Mouse (Mus musculus) small intestine, adult 2 months (tissue): ENCODE data around the gene Rabgap1l. TPM values are rescaled to one million over a fixed set of nuclear protein-coding genes. Genes with fewer than 3 reads are reported as not detected.

ENCODE experiments used
- H3K27ac ChIP-seq: fragments of 200-500 bp; 2 replicates; pipeline ENCODE4 v1.5.1; 2012; ENCODE audit warnings: low read depth, low read length, control low read depth, inconsistent platforms; ENCODE audit not compliant: insufficient read depth
- H3K27me3 ChIP-seq: fragments of 200-500 bp; 2 replicates; pipeline ENCODE4 v1.6.1; 2012; ENCODE audit warnings: mild to moderate bottlenecking, moderate library complexity, low read length, inconsistent platforms; ENCODE audit not compliant: control insufficient read depth, insufficient read depth
- H3K36me3 ChIP-seq: fragments of 200-500 bp; 2 replicates; pipeline ENCODE4 v1.6.1; 2012; ENCODE audit warnings: mild to moderate bottlenecking, low read length, control low read depth, inconsistent platforms; ENCODE audit not compliant: control insufficient read depth, insufficient read depth
- H3K4me1 ChIP-seq: fragments of 200-500 bp; 2 replicates; pipeline ENCODE4 v1.6.1; 2012; ENCODE audit warnings: low read length, inconsistent platforms, mixed read lengths; ENCODE audit not compliant: control insufficient read depth, insufficient read depth, insufficient read length
- H3K4me3 ChIP-seq: fragments of 200-500 bp; 2 replicates; pipeline ENCODE4 v1.5.1; 2012; ENCODE audit warnings: low read depth, mild to moderate bottlenecking, control low read depth, inconsistent platforms, low read length, moderate library complexity
- CTCF ChIP-seq: fragments of 200-500 bp; IDR thresholded peaks from 2 replicates; pipeline ENCODE4 v1.5.1; 2012; ENCODE audit warnings: low read depth, mild to moderate bottlenecking, control low read depth, inconsistent platforms, low read length, moderate library complexity, mixed read lengths; ENCODE audit not compliant: insufficient replicate concordance, insufficient read length; ENCODE audit errors: extremely low read depth
- POLR2A ChIP-seq: fragments of 200-500 bp; IDR thresholded peaks from 2 replicates; pipeline ENCODE4 v1.6.1; 2012; ENCODE audit warnings: low read depth, mild to moderate bottlenecking, control low read depth, inconsistent platforms, low read length, moderate library complexity
- WGBS: fragments of 180-500 bp; shearing (Covaris S2); methylation state at CpG from one replicate; pipeline ENCODE4 v1.1.7; 2018; 5-methylcytosine and 5-hydroxymethylcytosine counted together
- polyA plus RNA-seq: library from polyadenylated mRNA; depleted of rRNA; stranded (reverse); fragments of >200 nt; gene quantifications from 2 replicates; pipeline ENCODE4 v1.2.3, GENCODE M21; 2012

Gene Rabgap1l
- polyA plus RNA-seq, 1 experiment, result 4.9 TPM

DNA sequence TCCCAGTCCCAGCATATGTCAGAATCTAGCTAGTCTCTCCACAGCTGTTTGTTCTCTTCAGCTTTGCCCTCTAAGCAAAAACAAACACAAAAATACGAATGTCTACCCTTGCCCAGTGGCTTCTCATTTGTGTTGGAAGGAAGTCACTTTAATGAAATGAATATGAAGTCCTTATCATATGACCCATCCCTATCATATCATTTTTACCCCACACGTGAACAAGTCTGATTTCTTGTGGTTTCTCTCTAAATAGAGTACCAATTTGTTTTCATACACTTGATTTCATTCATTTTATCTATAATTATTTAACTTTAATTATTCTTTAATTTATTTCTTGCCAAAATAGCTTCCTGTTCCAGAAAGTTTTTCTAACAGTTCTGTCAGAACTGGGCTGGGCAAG lies 341.3 kb downstream of the Rabgap1l start:
- H3K4me1 ChIP-seq, result no peaks in the 10 kb centered on the region
- no peak overlapping the region for H3K27ac ChIP-seq
- no peaks in the 10 kb centered on the region for H3K27me3 ChIP-seq
- TF ChIP-seq CTCF, result no peak
- no peak for TF ChIP-seq POLR2A
- 0 out of 2 replicates have a peak, but pooled peaks cover 2% of the 10 kb centered on the region for H3K36me3 ChIP-seq
- H3K4me3 ChIP-seq, result no peak overlapping the region
- WGBS, result 67% methylated on average over 2 of the region's 2 CpGs

DNA sequence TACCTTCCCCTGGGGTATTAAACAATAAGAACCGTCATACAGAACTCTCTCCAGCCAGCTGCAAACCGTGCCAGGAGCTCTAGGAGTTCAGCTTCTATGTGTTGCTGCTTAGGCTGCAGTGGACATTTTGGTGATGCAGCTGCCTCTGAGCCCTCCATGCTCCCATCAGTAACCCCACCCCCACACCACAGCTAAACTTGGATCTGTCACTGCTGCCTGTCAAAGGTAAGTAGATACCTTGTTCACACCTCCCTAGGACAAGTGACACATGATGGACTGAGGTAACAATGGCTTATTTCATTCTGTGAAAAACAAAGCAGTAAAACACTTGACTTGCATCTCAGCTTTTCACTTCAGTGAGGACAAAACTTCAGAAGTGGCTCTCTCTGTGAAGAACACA lies 344.3 kb downstream of the Rabgap1l start:
- Histone ChIP-seq H3K27ac (no peak overlapping the region), H3K36me3 (0 out of 2 replicates have a peak, but pooled peaks cover 2% of the 10 kb centered on the region), H3K27me3 (no peaks in the 10 kb centered on the region), H3K4me1 (no peaks in the 10 kb centered on the region), H3K4me3 (no peak overlapping the region)
- TF ChIP-seq CTCF (no peak), POLR2A (no peak)
- 71% methylated on average over 2 of the region's 2 CpGs for WGBS

DNA sequence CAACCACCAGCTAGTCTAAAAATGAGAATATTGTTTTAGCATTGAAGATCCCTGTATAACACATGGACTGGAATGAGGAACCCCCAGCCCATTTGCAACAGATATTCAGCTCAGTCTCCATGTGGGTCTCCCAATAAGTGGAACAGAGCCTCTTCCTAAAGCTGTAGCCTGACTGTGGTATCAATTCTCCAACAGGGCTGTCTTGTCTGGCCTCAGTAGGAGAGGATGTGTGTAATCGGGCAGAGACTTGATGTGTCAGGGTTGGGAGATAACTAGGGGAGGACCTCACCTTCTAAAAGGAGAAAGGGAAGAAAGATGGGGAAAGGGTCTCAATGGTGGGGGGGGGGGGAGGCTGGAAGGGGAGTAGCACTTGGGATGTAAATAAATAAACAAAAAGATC lies 346.2 kb downstream of the Rabgap1l start:
- Histone ChIP-seq H3K36me3 (no peaks in the 10 kb centered on the region), H3K4me3 (no peak overlapping the region), H3K4me1 (no peaks in the 10 kb centered on the region), H3K27ac (no peak overlapping the region), H3K27me3 (no peaks in the 10 kb centered on the region)
- WGBS, result 89% methylated on average over 1 of the region's 1 CpGs
- TF ChIP-seq CTCF (no peak), POLR2A (no peak)

DNA sequence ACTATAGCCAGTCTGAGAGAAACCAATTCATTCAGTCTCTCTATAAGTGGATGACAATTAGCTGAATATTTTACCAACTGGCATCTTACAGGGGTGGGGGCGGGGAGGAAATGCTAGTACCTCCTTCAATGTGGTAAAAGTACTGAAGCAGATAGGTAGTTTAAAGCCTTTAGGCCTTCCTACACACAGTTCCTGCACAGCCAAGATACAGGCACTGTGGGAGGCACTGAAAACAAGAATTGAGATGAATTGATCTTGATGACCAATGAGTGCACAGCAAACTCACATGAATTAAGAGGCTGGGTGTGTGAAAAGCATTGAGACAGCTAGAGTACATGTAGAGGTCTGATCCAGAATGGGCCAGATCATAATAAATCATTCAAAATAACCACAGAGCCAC lies 349.5 kb downstream of the Rabgap1l start:
- Histone ChIP-seq H3K36me3 (peaks cover 1% of the 10 kb centered on the region; the same call in 1 of the 2 replicates), H3K4me1 (no peaks in the 10 kb centered on the region), H3K27me3 (no peaks in the 10 kb centered on the region), H3K4me3 (no peak overlapping the region), H3K27ac (no peak overlapping the region)
- TF ChIP-seq POLR2A (no peak), CTCF (no peak)
- WGBS, result 86% methylated on average over 1 of the region's 1 CpGs

DNA sequence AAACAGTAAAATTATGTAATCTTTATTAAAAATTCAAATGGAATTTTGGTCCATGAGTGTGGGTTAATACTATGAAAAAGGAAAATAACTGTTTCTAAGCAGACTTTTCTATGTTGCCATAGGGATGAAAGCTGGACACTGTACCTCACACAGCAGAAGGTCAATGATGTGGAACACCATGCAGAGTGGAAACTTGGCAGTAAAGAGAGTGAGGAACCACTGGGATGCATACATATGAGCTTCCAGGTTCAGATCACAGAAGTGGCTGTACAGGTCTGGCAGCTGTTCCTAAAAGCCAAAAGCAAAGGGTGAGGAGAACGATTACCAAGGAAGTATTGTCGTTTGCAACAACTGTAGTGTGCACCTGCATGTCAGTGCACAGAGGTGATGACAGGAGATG lies 351.3 kb downstream of the Rabgap1l start:
- H3K27ac ChIP-seq, result no peak overlapping the region
- H3K4me1 ChIP-seq, result no peaks in the 10 kb centered on the region
- peaks cover 1% of the 10 kb centered on the region; the same call in 1 of the 2 replicates for H3K36me3 ChIP-seq
- H3K4me3 ChIP-seq, result no peak overlapping the region
- no peaks in the 10 kb centered on the region for H3K27me3 ChIP-seq
- no peak for TF ChIP-seq CTCF
- no peak for TF ChIP-seq POLR2A
- 65% methylated on average over 2 of the region's 2 CpGs for WGBS

DNA sequence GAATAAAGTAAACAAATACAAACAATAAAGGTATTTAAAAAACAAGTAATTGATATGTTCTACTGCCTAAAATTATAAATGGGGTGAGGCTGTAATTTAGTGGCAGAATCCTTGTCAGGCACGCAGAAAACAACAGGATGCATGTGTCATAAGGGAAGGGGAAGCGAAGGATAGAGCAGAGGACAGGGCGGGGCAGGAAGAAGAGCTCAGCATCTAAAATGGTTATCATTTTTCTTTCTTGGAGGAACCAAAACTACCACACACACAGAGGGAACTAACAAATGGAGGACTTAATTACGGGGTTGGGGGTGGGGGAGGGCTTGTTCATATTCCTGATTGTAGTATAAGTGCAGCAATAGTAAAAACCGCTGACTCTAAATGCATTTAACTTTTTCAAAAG lies 351.9 kb downstream of the Rabgap1l start:
- WGBS, result 82% methylated on average over 5 of the region's 5 CpGs
- Histone ChIP-seq H3K27me3 (no peaks in the 10 kb centered on the region), H3K36me3 (peaks cover 2% of the 10 kb centered on the region), H3K4me1 (no peaks in the 10 kb centered on the region), H3K4me3 (no peak overlapping the region), H3K27ac (no peak overlapping the region)
- TF ChIP-seq CTCF (no peak), POLR2A (no peak)

DNA sequence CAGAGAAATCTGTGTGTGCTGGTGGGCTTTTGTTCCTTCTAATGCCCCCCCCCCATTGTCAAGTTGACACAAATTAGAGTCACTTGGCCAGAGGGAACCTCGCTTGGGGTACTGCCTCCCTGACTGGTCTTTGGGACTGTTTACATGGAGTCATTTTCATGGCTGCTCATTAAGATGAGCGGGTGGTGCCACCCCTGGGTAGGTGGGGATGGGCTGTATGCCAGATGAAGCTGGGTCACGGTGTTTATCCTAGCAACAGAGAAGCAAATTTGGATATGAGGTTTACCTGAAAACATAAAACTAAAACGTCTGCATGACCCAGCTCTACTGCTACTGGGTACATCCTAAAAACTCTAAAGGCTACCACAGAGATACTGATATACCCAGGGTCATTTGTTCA lies 354.2 kb downstream of the Rabgap1l start:
- peaks cover 2% of the 10 kb centered on the region for H3K36me3 ChIP-seq
- TF ChIP-seq CTCF (no peak), POLR2A (no peak)
- no peak overlapping the region for H3K27ac ChIP-seq
- WGBS, result 79% methylated on average over 4 of the region's 4 CpGs
- no peak overlapping the region for H3K4me3 ChIP-seq
- H3K27me3 ChIP-seq, result no peaks in the 10 kb centered on the region
- no peaks in the 10 kb centered on the region for H3K4me1 ChIP-seq
